Mouse (Mus musculus) stomach, postnatal 0 days (tissue): ENCODE data around the gene Ssc4d. TPM values are rescaled to one million over a fixed set of nuclear protein-coding genes. Genes with fewer than 3 reads are reported as not detected.

Experiments used
- ATAC-seq: fragments of 200-750 bp; cut with Nextera tagmentation; 2 replicates; pipeline ENCODE4 v1.8.0; 2017; ENCODE audit not compliant: low FRiP score, low TSS enrichment
- DNase-seq: peaks from one replicate; pipeline ENCODE4 v3.0.0-alpha.2; 2016; ENCODE audit warnings: low spot score
- H3K27ac ChIP-seq: fragments of 300-500 bp; sonication (generic); replicated peaks from 2 replicates; pipeline ENCODE4 v1.5.1; 2014; ENCODE audit warnings: mild to moderate bottlenecking, control low read depth
- H3K27me3 ChIP-seq: fragments of 300-500 bp; sonication (generic); 2 replicates; pipeline ENCODE4 v1.6.1; 2014; ENCODE audit warnings: low read length; ENCODE audit not compliant: control insufficient read depth, insufficient read depth
- H3K36me3 ChIP-seq: fragments of 300-500 bp; sonication (generic); 2 replicates; pipeline ENCODE4 v1.6.1; 2014; ENCODE audit warnings: low read length, mixed read lengths; ENCODE audit not compliant: control insufficient read depth, insufficient read depth
- H3K4me1 ChIP-seq: fragments of 300-500 bp; sonication (generic); replicated peaks from 2 replicates; pipeline ENCODE4 v1.6.1; 2014; ENCODE audit warnings: antibody characterized with exemption; ENCODE audit not compliant: control insufficient read depth, insufficient read depth
- H3K4me2 ChIP-seq: fragments of 300-500 bp; sonication (generic); replicated peaks from 2 replicates; pipeline ENCODE4 v1.6.1; 2014; ENCODE audit warnings: low read depth, mild to moderate bottlenecking, control low read depth, moderate library complexity
- H3K4me3 ChIP-seq: fragments of 300-500 bp; sonication (generic); 2 replicates; pipeline ENCODE4 v1.5.1; 2014; ENCODE audit warnings: low read depth, low read length, control low read depth
- H3K9ac ChIP-seq: fragments of 300-500 bp; sonication (generic); 2 replicates; pipeline ENCODE4 v1.6.1; 2014; ENCODE audit warnings: mild to moderate bottlenecking, low read length, control low read depth, mixed read lengths
- H3K9me3 ChIP-seq: fragments of 300-500 bp; sonication (generic); 2 replicates; pipeline ENCODE4 v1.6.1; 2016; ENCODE audit warnings: low read length; ENCODE audit not compliant: control insufficient read depth
- CTCF ChIP-seq: IDR thresholded peaks from 2 replicates; pipeline ENCODE4 v1.5.1; 2016; ENCODE audit warnings: antibody characterized with exemption, low read depth, mild to moderate bottlenecking, moderate library complexity
- EP300 ChIP-seq: optimal IDR thresholded peaks from 2 replicates; pipeline ENCODE3; 2016; ENCODE audit warnings: antibody characterized with exemption
- WGBS: fragments of 180-500 bp; shearing (Covaris S2); extraction: QIAGEN DNeasy Blood & Tissue Kit; methylation state at CpG from one replicate; pipeline ENCODE4 v1.1.7; 2014; 5-methylcytosine and 5-hydroxymethylcytosine counted together
- polyA plus RNA-seq: library from polyadenylated mRNA; unstranded; fragments of >200 nt; fragmentation: Nextera tagmentation; extraction: Ambion mirVana; gene quantifications from 2 replicates; pipeline ENCODE4 v1.2.1, GENCODE M21; 2015

Ssc4d gene
- polyA plus RNA-seq, 1 experiment from 2014 or later: 2.2 TPM

DNA sequence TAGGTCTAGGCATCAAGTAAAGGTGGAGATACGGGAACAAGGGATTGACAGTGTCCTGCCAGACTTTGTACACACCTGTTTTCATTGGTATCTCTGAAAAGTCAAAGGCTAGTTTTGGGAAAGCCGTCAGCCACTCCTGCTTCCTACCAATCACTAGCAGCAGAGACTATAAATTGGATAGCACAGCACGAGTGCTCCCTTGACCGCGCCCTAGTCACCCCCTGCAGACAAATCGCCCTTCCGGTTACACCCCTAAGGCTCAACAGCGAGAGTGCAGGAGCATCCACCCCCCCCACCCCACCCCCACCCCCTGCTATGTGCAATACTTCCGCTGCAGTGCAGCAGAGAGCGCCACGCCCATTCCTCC lies 12.2 kb downstream of the Ssc4d start:
- TF ChIP-seq CTCF (no peak), EP300 (no peak)
- no peaks in the 10 kb centered on the region for H3K27me3 ChIP-seq
- no peaks in the 10 kb centered on the region; the same call in 1 of the 2 replicates for H3K4me1 ChIP-seq
- no peaks in the 10 kb centered on the region for H3K9me3 ChIP-seq
- H3K4me3 ChIP-seq: peak overlapping the region; percentile 17; the same call in 1 of the 2 replicates
- H3K36me3 ChIP-seq: no peaks in the 10 kb centered on the region
- peak overlapping the region; percentile 98 for H3K27ac ChIP-seq
- H3K9ac ChIP-seq: no peak overlapping the region
- peak overlapping the region; percentile 48 for H3K4me2 ChIP-seq
- ATAC-seq (no peak; the same call in 1 of the 2 replicates), DNase-seq (no peak)
- under 1% methylated on average over 10 of the region's 11 CpGs for WGBS

DNA sequence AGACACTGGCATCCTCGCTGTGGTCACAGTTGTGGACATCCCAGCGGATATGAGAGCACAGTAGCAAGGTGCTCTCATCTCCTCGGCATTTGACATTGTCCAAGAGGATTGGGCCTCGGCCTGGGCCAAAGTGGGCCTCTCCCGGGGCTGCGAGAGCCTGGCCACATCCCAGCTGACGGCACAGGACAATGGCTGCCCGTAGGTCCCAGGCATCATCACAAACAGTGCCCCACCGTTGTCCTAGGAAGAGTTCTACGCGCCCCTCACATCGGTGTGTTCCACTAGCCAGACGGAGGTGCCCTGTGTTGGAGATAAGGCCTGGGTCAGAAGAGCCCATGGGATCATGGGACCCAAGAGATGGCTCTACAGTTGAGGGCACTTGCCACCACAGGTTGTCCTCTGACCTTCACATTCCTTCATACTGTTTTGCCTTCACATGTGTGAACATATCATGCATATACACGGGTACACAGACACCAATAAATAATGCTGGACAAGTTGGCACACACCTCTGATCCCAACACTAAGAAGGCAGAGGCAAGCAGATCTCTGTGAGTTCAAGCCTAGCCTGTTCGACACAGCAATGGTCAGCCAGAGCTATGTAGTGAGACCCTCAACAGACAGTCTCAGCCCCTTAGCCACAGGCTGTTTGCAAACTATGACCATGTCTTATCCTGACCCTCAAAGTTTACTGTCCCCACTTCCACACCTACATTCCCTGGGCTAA lies 13.3 kb downstream of the Ssc4d start:
- TF ChIP-seq CTCF (no peak), EP300 (no peak)
- H3K36me3 ChIP-seq: no peaks in the 10 kb centered on the region
- 97% methylated on average over 15 of the region's 15 CpGs for WGBS
- H3K27ac ChIP-seq: peak overlapping the region; percentile 98
- 0 out of 2 replicates have a peak overlapping the region, but pooled peaks have one; percentile 17 for H3K4me3 ChIP-seq
- H3K4me1 ChIP-seq: no peaks in the 10 kb centered on the region; the same call in 1 of the 2 replicates
- ATAC-seq (no peak), DNase-seq (no peak)
- H3K9me3 ChIP-seq: no peaks in the 10 kb centered on the region
- no peaks in the 10 kb centered on the region for H3K27me3 ChIP-seq
- no peak overlapping the region for H3K9ac ChIP-seq
- no peak overlapping the region for H3K4me2 ChIP-seq

DNA sequence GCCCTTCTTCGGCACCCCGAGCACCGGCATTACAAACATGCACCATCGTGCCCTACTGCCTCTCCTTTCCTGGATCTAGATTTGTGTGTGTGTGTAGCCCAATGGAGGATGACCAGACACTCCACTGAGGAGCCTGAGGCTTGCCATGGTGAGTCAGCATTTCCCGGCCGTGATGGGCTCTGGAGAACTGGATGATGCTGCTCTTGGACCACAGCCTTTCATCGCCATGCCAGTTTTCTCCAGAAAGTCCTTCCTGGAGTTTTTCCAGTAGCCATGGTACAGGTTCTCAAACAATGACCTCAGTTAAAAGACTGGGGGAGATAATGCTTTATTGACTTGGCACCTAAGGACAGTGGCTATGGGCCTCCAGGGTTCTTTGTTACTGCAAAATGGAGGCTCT lies 14.4 kb downstream of the Ssc4d start:
- DNase-seq (no peak), ATAC-seq (no peak)
- no peak overlapping the region for H3K9ac ChIP-seq
- no peaks in the 10 kb centered on the region; the same call in 1 of the 2 replicates for H3K4me1 ChIP-seq
- TF ChIP-seq EP300: no peak
- TF ChIP-seq CTCF: no peak
- no peaks in the 10 kb centered on the region for H3K9me3 ChIP-seq
- no peaks in the 10 kb centered on the region for H3K27me3 ChIP-seq
- no peak overlapping the region for H3K27ac ChIP-seq
- H3K4me3 ChIP-seq: no peak overlapping the region
- H3K4me2 ChIP-seq: no peak overlapping the region
- no peaks in the 10 kb centered on the region for H3K36me3 ChIP-seq
- WGBS: 84% methylated on average over 7 of the region's 7 CpGs

DNA sequence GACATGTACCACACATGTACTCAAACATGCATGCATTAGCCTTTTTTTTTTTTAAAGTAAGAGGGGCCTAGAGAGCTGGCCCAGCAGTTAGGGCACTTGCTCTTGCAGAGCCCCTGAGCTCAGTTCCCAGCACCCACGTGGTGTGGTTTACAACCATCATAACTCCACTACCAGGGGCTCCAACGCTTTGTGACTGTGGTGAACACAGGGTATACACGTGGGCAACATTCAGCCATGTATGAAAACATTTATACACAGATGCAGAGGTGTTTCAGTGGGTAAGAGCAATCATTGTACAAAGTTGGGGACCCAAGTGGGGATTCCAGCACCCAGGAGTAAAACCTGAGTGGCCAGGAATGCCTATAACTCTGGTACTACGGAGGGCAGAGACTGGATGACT lies 16.0 kb downstream of the Ssc4d start:
- no peak for TF ChIP-seq CTCF
- TF ChIP-seq EP300: no peak
- ATAC-seq (no peak), DNase-seq (no peak)
- H3K27me3 ChIP-seq: no peaks in the 10 kb centered on the region
- H3K4me3 ChIP-seq: no peak overlapping the region
- H3K4me1 ChIP-seq: no peaks in the 10 kb centered on the region; the same call in 1 of the 2 replicates
- H3K36me3 ChIP-seq: no peaks in the 10 kb centered on the region
- no peaks in the 10 kb centered on the region for H3K9me3 ChIP-seq
- no peak overlapping the region for H3K9ac ChIP-seq
- no peak overlapping the region; the same call in 1 of the 2 replicates for H3K4me2 ChIP-seq
- 89% methylated on average over 4 of the region's 4 CpGs for WGBS
- H3K27ac ChIP-seq: peak overlapping the region; percentile 84

DNA sequence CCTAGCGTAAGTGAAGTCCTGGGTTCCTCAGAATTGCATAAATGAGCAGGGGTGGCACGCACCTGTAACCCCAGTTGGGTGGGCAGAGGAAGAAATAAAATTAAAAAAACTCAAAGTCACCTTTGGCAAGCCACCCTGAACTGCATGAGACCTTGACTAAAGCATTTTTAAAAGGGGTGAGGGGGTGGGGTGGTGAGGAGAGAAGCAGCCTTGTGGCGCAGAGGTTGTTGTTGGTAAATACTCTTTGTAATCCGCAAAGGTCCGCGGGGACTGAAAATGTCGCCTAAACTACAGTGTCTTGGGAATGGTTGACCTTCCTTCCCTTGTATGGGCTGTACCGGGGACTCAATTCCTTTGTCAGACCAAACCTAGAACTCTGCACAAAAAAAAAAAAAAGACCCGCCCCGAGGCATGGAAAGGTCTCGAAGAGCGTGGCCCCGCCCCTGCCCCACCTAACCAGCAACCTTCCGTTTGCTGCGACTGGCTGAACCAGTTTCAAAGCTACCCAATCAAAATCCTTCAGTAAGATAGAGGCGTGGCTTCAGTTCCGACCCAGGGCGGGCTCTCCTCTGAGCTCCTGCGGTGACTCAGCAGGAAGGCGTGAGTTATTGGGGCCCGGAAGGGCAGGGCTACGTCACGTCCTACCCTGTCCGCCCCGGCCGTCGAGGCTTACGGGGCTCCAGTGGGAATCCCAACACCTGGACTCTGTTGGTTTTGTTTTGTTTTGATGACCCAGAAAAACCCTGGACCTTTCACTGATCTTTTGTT lies 16.9 kb downstream of the Ssc4d start:
- no peaks in the 10 kb centered on the region; the same call in 1 of the 2 replicates for H3K4me1 ChIP-seq
- H3K9me3 ChIP-seq: no peaks in the 10 kb centered on the region
- peak overlapping the region; percentile 94 for H3K27ac ChIP-seq
- H3K27me3 ChIP-seq: no peaks in the 10 kb centered on the region
- TF ChIP-seq CTCF: no peak
- TF ChIP-seq EP300: peak; percentile 78
- DNase-seq (peak; percentile 96), ATAC-seq (peak; percentile 87)
- peak overlapping the region; percentile 48 for H3K4me2 ChIP-seq
- no peak overlapping the region for H3K9ac ChIP-seq
- WGBS: 6% methylated on average over 28 of the region's 28 CpGs
- peak overlapping the region; percentile 30 for H3K4me3 ChIP-seq
- H3K36me3 ChIP-seq: no peaks in the 10 kb centered on the region
